Mouse (Mus musculus) testis, adult 2 months (tissue): ENCODE measurements at regions not wholly inside any gene's neighbourhood (a gene's known extent, or its start where the extent isn't known, plus 50 kb on each side); places are given as distances from the start of the nearest gene placed in this dataset.
A peak's percentile ranks its signal among the peaks of the same experiment; 100 is the strongest.
"Not testable (repeated sequence)": the region's sequence is repeated elsewhere in the genome, so short reads cannot be mapped to it uniquely, and the experiment has no call there.

Experiments
- H3K27ac ChIP-seq: fragments of 200-500 bp; 2 replicates; pipeline ENCODE4 v1.5.1; 2012; ENCODE audit warnings: low read depth, low read length; ENCODE audit not compliant: control insufficient read depth, insufficient read depth
- H3K27me3 ChIP-seq: fragments of 200-500 bp; 2 replicates; pipeline ENCODE4 v1.6.1; 2012; ENCODE audit warnings: mild to moderate bottlenecking, low read length, moderate library complexity; ENCODE audit not compliant: control insufficient read depth, insufficient read depth
- H3K36me3 ChIP-seq: fragments of 200-500 bp; 2 replicates; pipeline ENCODE4 v1.6.1; 2012; ENCODE audit warnings: mild to moderate bottlenecking, low read length; ENCODE audit not compliant: control insufficient read depth, insufficient read depth
- H3K4me1 ChIP-seq: fragments of 200-500 bp; 2 replicates; pipeline ENCODE4 v1.6.1; 2012; ENCODE audit warnings: low read length; ENCODE audit not compliant: control insufficient read depth, insufficient read depth
- H3K4me3 ChIP-seq: fragments of 200-500 bp; 2 replicates; pipeline ENCODE4 v1.5.1; 2012; ENCODE audit warnings: low read depth, mild to moderate bottlenecking, low read length, moderate library complexity, mixed read lengths; ENCODE audit not compliant: control insufficient read depth
- CTCF ChIP-seq: fragments of 200-500 bp; IDR thresholded peaks from 2 replicates; pipeline ENCODE4 v1.5.1; 2012; ENCODE audit warnings: low read depth, mild to moderate bottlenecking, inconsistent platforms, low read length, moderate library complexity; ENCODE audit not compliant: control insufficient read depth, insufficient read depth, insufficient replicate concordance
- POLR2A ChIP-seq: fragments of 200-500 bp; IDR thresholded peaks from 2 replicates; pipeline ENCODE4 v1.6.1; 2012; ENCODE audit warnings: low read depth, mild to moderate bottlenecking, inconsistent platforms, low read length, moderate library complexity; ENCODE audit not compliant: control insufficient read depth

DNA sequence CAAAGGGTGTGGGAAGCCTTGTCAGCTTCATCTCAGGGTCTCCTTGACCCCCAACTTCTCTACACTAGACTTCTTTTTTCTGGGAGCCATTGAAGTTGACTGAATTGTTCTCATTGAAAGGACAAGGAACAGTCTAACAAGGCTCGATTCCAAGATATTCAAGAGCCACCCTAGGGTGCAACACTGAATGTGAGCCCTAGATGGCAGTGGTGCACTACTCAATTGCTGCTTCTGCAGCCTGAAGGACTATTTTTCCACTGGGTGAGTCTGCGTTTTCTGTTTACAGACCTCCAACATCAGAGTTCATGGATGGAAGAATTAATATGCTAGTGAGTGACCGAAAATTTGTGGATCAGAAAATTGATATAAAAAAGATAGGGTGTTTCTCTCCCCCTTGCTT lies 161.5 kb downstream of the Hpcal1 start:
- not testable (repeated sequence) for H3K27me3 ChIP-seq, H3K27ac ChIP-seq

DNA sequence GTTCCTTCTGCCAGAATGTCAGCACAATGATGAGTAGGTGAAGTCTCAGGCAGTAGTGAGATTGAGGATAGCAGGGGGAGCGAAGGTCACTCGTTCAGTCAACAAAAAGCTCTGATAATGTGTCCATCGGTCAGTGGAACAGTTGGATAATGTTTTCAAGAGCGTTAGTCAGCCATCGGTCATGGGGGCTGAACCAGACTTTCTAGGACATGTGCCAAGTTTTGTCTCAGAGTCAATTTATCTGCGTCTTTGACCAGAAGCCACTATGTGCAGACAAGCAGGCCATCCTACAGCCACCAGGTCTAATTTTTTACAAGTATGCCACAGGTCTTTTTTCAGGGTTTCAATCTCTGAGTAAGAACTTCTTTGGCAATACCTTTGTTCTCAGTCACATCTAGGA lies 181.8 kb downstream of the Hpcal1 start:
- H3K4me1 ChIP-seq, H3K27ac ChIP-seq, H3K4me3 ChIP-seq, H3K27me3 ChIP-seq, H3K36me3 ChIP-seq: not testable (repeated sequence)

More for the DNA sequence above, 161.5 kb downstream of the Hpcal1 start:
- H3K4me1 ChIP-seq, H3K4me3 ChIP-seq, H3K36me3 ChIP-seq: not testable (repeated sequence)

- Histone ChIP-seq H3K27ac (peak overlapping the region; percentile 50), H3K36me3 (no peaks in the 10 kb centered on the region), H3K4me3 (peak overlapping the region; percentile 89), H3K27me3 (no peaks in the 10 kb centered on the region), H3K4me1 (peaks cover 3% of the 10 kb centered on the region; the same call in 1 of the 2 replicates)
- TF ChIP-seq POLR2A (peak; percentile 59), CTCF (peak; percentile 15; the same call in 1 of the 2 replicates)
Measured at GRCm38 (mm10) chr12:17881371-17882116, 190.9 kb downstream of the Hpcal1 start.

DNA sequence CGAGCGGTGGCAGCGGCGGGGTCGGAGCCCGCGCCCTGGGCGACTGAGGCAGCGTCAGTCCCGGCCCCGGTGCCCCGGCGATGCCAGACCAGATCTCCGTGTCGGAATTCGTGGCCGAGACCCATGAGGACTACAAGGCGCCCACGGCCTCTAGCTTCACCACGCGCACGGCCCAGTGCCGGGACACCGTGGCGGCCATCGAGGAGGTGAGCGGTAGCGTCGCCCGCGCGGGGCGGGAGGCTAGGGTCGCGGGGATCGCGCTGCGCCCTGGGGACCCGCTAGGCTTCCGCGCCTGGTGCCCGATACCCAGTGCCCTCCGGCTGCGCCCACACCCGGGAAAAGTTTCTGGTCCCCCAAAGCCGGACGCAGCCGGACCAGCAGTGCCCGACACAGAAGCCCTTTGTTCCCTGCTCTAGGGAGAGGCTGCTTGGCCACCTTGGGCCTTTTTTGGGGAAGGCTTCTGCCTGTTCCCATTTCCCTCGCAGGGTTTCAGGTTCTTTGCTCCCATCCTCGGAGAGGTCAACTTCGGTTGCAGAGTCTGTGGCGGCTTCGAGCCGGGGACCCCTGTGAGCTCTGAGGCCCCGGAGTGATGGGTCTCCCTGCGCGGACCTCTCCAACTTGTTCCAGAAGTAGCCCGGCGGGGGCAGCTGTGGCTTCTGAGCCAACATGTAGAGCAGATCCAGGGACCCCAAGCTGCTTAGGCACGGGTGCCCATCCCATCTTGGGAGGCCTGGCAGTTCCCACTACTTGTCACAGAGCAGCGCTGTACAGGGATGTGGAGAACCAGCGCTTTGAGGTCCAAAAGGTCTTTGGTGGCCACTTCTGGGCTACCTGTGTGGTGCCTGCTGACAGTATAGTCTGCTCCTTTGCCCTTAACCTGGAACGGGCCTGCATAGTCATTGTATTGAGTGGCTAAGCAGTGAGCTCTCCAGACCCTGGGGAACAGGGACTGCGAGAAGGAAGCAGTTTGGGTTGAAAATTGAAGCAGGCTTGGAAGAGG lies 191.8 kb downstream of the Hpcal1 start:
- H3K36me3 ChIP-seq, H3K27me3 ChIP-seq, H3K4me1 ChIP-seq: not testable (repeated sequence)
- Histone ChIP-seq H3K4me3 (peak overlapping the region; percentile 89), H3K27ac (peak overlapping the region; percentile 50; the same call in 1 of the 2 replicates)

DNA sequence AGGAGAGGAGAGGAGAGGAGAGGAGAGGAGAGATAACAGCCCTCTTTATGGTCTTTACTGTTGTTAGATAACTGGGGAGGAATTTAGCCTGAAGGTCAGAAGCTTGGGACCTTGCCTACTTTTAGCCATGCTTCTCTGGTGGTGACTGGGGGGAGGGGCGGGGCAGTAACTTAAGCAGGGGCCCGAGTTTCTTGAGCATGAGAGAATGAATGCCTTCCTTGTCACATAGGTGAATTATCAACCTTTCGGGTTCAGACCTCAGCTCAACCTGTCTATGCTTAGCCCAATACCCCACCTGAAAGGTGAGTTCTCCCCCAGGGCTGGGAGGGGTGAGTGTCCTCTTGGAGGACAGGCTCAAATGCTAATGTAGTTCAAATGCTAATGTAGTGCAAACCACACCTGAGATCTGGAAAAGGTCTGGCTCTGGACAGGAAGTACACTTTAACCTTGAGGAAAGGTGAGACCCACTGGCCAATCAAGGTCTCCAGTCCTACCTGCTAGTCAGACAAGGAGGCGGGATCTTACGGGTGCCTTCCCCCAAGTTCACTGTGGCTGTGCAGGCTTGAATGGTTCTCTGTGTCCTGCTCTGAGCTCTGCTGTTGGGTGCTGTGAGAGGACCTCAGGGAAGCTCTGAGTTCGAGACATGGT lies 201.1 kb downstream of the Hpcal1 start:
- not testable (repeated sequence) for H3K4me3 ChIP-seq, H3K36me3 ChIP-seq, H3K4me1 ChIP-seq, H3K27ac ChIP-seq, H3K27me3 ChIP-seq

DNA sequence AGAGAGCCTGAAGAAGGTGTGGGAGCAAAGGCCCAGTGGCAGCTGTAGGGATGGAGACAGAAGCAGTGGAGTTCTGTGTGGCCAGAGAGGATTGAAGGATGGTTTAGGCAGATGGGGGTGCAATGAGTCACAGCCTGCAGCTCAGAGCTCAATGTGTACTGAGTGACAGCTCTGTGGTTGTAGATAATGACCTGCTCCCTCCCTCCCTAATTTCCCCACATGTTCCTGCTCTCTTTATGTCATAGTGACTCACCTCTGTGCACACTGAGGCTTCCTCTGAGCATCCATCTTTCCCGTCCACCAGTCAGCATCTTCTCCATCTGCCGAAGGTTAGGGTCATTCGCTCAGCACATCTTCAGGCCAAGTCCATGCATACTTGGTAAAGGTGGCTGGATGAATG lies 222.4 kb downstream of the Hpcal1 start:
- H3K36me3 ChIP-seq, H3K4me3 ChIP-seq, H3K4me1 ChIP-seq, H3K27me3 ChIP-seq, H3K27ac ChIP-seq: not testable (repeated sequence)
